Mouse (Mus musculus) heart, embryonic 16.5 days (tissue): ENCODE measurements at regions not wholly inside any gene's neighbourhood (a gene's known extent, or its start where the extent isn't known, plus 50 kb on each side); places are given as distances from the start of the nearest gene placed in this dataset.

Experiments used
- ATAC-seq: fragments of 200-750 bp; cut with Nextera tagmentation; replicated peaks from 2 replicates; pipeline ENCODE4 v1.8.0; 2017; ENCODE audit warnings: moderate number of reproducible peaks; ENCODE audit not compliant: insufficient read depth, low FRiP score; ENCODE audit errors: extremely low read depth
- H3K27ac ChIP-seq: fragments of 300-500 bp; sonication (generic); 2 replicates; pipeline ENCODE4 v1.5.1; 2014; ENCODE audit warnings: mild to moderate bottlenecking, low read length, control low read depth, moderate library complexity
- H3K27me3 ChIP-seq: fragments of 300-500 bp; sonication (generic); 2 replicates; pipeline ENCODE4 v1.6.1; 2014; ENCODE audit warnings: low read length, mixed read lengths; ENCODE audit not compliant: control insufficient read depth, insufficient read depth
- H3K36me3 ChIP-seq: fragments of 300-500 bp; sonication (generic); 2 replicates; pipeline ENCODE4 v1.6.1; 2014; ENCODE audit not compliant: control insufficient read depth, insufficient read depth
- H3K4me1 ChIP-seq: fragments of 300-500 bp; sonication (generic); 2 replicates; pipeline ENCODE4 v1.6.1; 2014; ENCODE audit warnings: low read length, mixed read lengths; ENCODE audit not compliant: control insufficient read depth, insufficient read depth
- H3K4me2 ChIP-seq: fragments of 300-500 bp; sonication (generic); 2 replicates; pipeline ENCODE4 v1.6.1; 2014; ENCODE audit warnings: low read depth, mild to moderate bottlenecking, control low read depth, low read length
- H3K4me3 ChIP-seq: fragments of 300-500 bp; sonication (generic); 2 replicates; pipeline ENCODE4 v1.5.1; 2014; ENCODE audit warnings: mild to moderate bottlenecking, control low read depth, low read length
- H3K9ac ChIP-seq: fragments of 300-500 bp; sonication (generic); 2 replicates; pipeline ENCODE4 v1.6.1; 2014; ENCODE audit warnings: low read length, control low read depth
- H3K9me3 ChIP-seq: fragments of 300-500 bp; sonication (generic); replicated peaks from 2 replicates; pipeline ENCODE4 v1.6.1; 2016; ENCODE audit warnings: low read length; ENCODE audit not compliant: control insufficient read depth
- WGBS: fragments of 180-500 bp; shearing (Covaris S2); extraction: QIAGEN DNeasy Blood & Tissue Kit; methylation state at CpG from one replicate; pipeline ENCODE4 v1.1.7; 2014; 5-methylcytosine and 5-hydroxymethylcytosine counted together

GRCm38 (mm10) chr14:62023022-62023421, 269.4 kb upstream of the Rnaseh2b start:
- WGBS, result 72% methylated on average over 7 of the region's 7 CpGs
- H3K4me3 ChIP-seq, result no peak overlapping the region
- H3K4me1 ChIP-seq, result no peaks in the 10 kb centered on the region
- H3K9me3 ChIP-seq, result no peaks in the 10 kb centered on the region
- no peaks in the 10 kb centered on the region for H3K36me3 ChIP-seq
- no peak for ATAC-seq
- no peak overlapping the region for H3K4me2 ChIP-seq
- no peaks in the 10 kb centered on the region for H3K27me3 ChIP-seq
- no peak overlapping the region for H3K27ac ChIP-seq
- H3K9ac ChIP-seq, result no peak overlapping the region

GRCm38 (mm10) chr14:62027751-62028279, 264.6 kb upstream of the Rnaseh2b start:
- H3K27ac ChIP-seq, result no peak overlapping the region
- no peak overlapping the region for H3K9ac ChIP-seq
- H3K4me3 ChIP-seq, result no peak overlapping the region
- H3K9me3 ChIP-seq, result no peaks in the 10 kb centered on the region
- no peaks in the 10 kb centered on the region for H3K27me3 ChIP-seq
- 65% methylated on average over 8 of the region's 8 CpGs for WGBS
- no peak overlapping the region for H3K4me2 ChIP-seq
- no peaks in the 10 kb centered on the region for H3K36me3 ChIP-seq
- ATAC-seq, result no peak
- no peaks in the 10 kb centered on the region for H3K4me1 ChIP-seq

- no peak for ATAC-seq
- Histone ChIP-seq H3K4me3 (no peak overlapping the region), H3K4me2 (no peak overlapping the region)
Observed at GRCm38 (mm10) chr14:62030059-62030458, 262.3 kb upstream of the Rnaseh2b start.

GRCm38 (mm10) chr14:62033661-62034060, 258.7 kb upstream of the Rnaseh2b start:
- H3K4me2 ChIP-seq, result no peak overlapping the region
- 97% methylated on average over 4 of the region's 4 CpGs for WGBS
- H3K36me3 ChIP-seq, result no peaks in the 10 kb centered on the region
- ATAC-seq, result no peak
- no peaks in the 10 kb centered on the region for H3K9me3 ChIP-seq
- H3K9ac ChIP-seq, result no peak overlapping the region
- H3K27ac ChIP-seq, result no peak overlapping the region
- no peaks in the 10 kb centered on the region for H3K4me1 ChIP-seq
- no peak overlapping the region for H3K4me3 ChIP-seq
- no peaks in the 10 kb centered on the region for H3K27me3 ChIP-seq

More at GRCm38 (mm10) chr14:62030059-62030458, 262.3 kb upstream of the Rnaseh2b start:
- 65% methylated on average over 7 of the region's 7 CpGs for WGBS
- no peaks in the 10 kb centered on the region for H3K27me3 ChIP-seq
- H3K27ac ChIP-seq, result no peak overlapping the region
- H3K4me1 ChIP-seq, result no peaks in the 10 kb centered on the region
- H3K9me3 ChIP-seq, result no peaks in the 10 kb centered on the region
- H3K9ac ChIP-seq, result no peak overlapping the region
- H3K36me3 ChIP-seq, result no peaks in the 10 kb centered on the region

GRCm38 (mm10) chr14:62034664-62035063, 257.7 kb upstream of the Rnaseh2b start:
- H3K27ac ChIP-seq, result no peak overlapping the region
- ATAC-seq, result no peak; the same call in 1 of the 2 replicates
- 59% methylated on average over 4 of the region's 4 CpGs for WGBS
- no peaks in the 10 kb centered on the region for H3K9me3 ChIP-seq
- H3K4me2 ChIP-seq, result no peak overlapping the region
- H3K4me1 ChIP-seq, result no peaks in the 10 kb centered on the region
- H3K9ac ChIP-seq, result no peak overlapping the region
- H3K4me3 ChIP-seq, result no peak overlapping the region
- no peaks in the 10 kb centered on the region for H3K27me3 ChIP-seq
- no peaks in the 10 kb centered on the region for H3K36me3 ChIP-seq

- no peak overlapping the region for H3K9ac ChIP-seq
- ATAC-seq, result no peak
- H3K27ac ChIP-seq, result no peak overlapping the region
- no peak overlapping the region for H3K4me3 ChIP-seq
- no peaks in the 10 kb centered on the region for H3K36me3 ChIP-seq
- no peak overlapping the region for H3K4me2 ChIP-seq
- H3K27me3 ChIP-seq, result no peaks in the 10 kb centered on the region
- 79% methylated on average over 3 of the region's 3 CpGs for WGBS
- H3K9me3 ChIP-seq, result no peaks in the 10 kb centered on the region
- H3K4me1 ChIP-seq, result no peaks in the 10 kb centered on the region
Observed at GRCm38 (mm10) chr14:62035416-62035815, 257.0 kb upstream of the Rnaseh2b start.

GRCm38 (mm10) chr14:62037514-62037913, 254.9 kb upstream of the Rnaseh2b start:
- Histone ChIP-seq H3K4me1 (no peaks in the 10 kb centered on the region), H3K27ac (no peak overlapping the region), H3K4me2 (no peak overlapping the region), H3K9ac (no peak overlapping the region), H3K9me3 (no peaks in the 10 kb centered on the region), H3K4me3 (no peak overlapping the region), H3K27me3 (no peaks in the 10 kb centered on the region), H3K36me3 (no peaks in the 10 kb centered on the region)
- WGBS, result 39% methylated on average over 1 of the region's 1 CpGs
- ATAC-seq, result no peak

- Histone ChIP-seq H3K9ac (no peak overlapping the region), H3K27me3 (no peaks in the 10 kb centered on the region), H3K36me3 (no peaks in the 10 kb centered on the region), H3K4me2 (no peak overlapping the region), H3K27ac (no peak overlapping the region), H3K4me3 (no peak overlapping the region), H3K4me1 (no peaks in the 10 kb centered on the region), H3K9me3 (no peaks in the 10 kb centered on the region)
- ATAC-seq, result no peak
- 72% methylated on average over 5 of the region's 5 CpGs for WGBS
Observed at GRCm38 (mm10) chr14:62037917-62038316, 254.5 kb upstream of the Rnaseh2b start.

GRCm38 (mm10) chr14:62042305-62043116, 249.9 kb upstream of the Rnaseh2b start:
- H3K9ac ChIP-seq, result no peak overlapping the region

More at GRCm38 (mm10) chr14:62042305-62043116, 249.9 kb upstream of the Rnaseh2b start:
- ATAC-seq, result no peak
- Histone ChIP-seq H3K4me3 (no peak overlapping the region), H3K4me1 (no peaks in the 10 kb centered on the region), H3K36me3 (no peaks in the 10 kb centered on the region), H3K9me3 (peaks cover 2% of the 10 kb centered on the region), H3K4me2 (no peak overlapping the region), H3K27me3 (no peaks in the 10 kb centered on the region), H3K27ac (no peak overlapping the region)
- 65% methylated on average over 11 of the region's 11 CpGs for WGBS
